In genomic region chr2:129183561-129184031, GRCm38 (mm10) we compare ENCODE assay signal across 9 mouse cellular contexts. TPM values are rescaled to one million over a fixed set of nuclear protein-coding genes. Genes with fewer than 3 reads are reported as not detected.
DNase-seq lines count a peak whose midpoint lies in the region; ATAC-seq and TF ChIP-seq lines count a peak whose summit lies in the region.
"Had no signal": no experiment of that assay in that cellular context is flagged by ENCODE, and none has a peak within 500 bp of the region (broad histone marks: within the 10 kb centered on the region; RNA-seq: fewer than 3 reads in every experiment).

No protein-coding gene starts in this region.

- WGBS in liver, embryonic 12.5 days (ENCODE audit: insufficient replicate concordance) = 39% methylated on average over 14 of the region's 14 CpGs
- 52% methylated on average over 14 of the region's 14 CpGs for WGBS in liver, embryonic 11.5 days
- 19% methylated on average over 14 of the region's 14 CpGs for WGBS in thymus, adult 2 months
- 62% methylated on average over 14 of the region's 14 CpGs for WGBS in kidney, adult 2 months

- H3K4me2 ChIP-seq in liver, embryonic 12.5 days = peak overlapping the region; percentile 10; the same call in 1 of the 2 replicates
- no peak overlapping the region for H3K4me2 ChIP-seq in liver, embryonic 11.5 days
- H3K4me2 ChIP-seq: lung, embryonic 15.5 days had no signal

- DNase-seq in liver, embryonic 11.5 days (ENCODE audit: low spot score) = no peak
- DNase-seq in thymus, adult 2 months = peak; percentile 90
- DNase-seq in embryo, embryonic 10.5 days (ENCODE audit: low spot score) = no peak
- no peak for DNase-seq in kidney, adult 2 months
- DNase-seq in Muller cell, postnatal 12 days (ENCODE audit: inconsistent ontology term) = no peak

- peak; percentile 96 for TF ChIP-seq POLR2A in thymus, adult 2 months (IDR thresholded peaks at IDR 0.05; ENCODE audit: control insufficient read depth, extremely low read depth, insufficient read depth, low read length, poor library complexity)
- TF ChIP-seq POLR2A in kidney, adult 2 months (IDR thresholded peaks at IDR 0.05; ENCODE audit: low read depth, low read length) = no peak

- 0 out of 2 replicates have a peak, but pooled peaks have one; percentile 35 for TF ChIP-seq CTCF in thymus, adult 2 months (IDR thresholded peaks at IDR 0.05; ENCODE audit: borderline replicate concordance, control insufficient read depth, extremely low read depth, insufficient read depth, low read length, poor library complexity)
- no peak for TF ChIP-seq CTCF in kidney, adult 2 months (conservative IDR thresholded peaks at IDR 0.05; ENCODE audit: insufficient read depth, insufficient read length, low read depth, low read length)

- H3K4me1 ChIP-seq in liver, embryonic 12.5 days = peaks cover 45% of the 10 kb centered on the region
- H3K4me1 ChIP-seq in liver, embryonic 11.5 days (replicated peaks; ENCODE audit: control insufficient read depth, insufficient read depth, low read length) = peaks cover 3% of the 10 kb centered on the region
- peaks cover 60% of the 10 kb centered on the region for H3K4me1 ChIP-seq in thymus, adult 2 months (replicated peaks; ENCODE audit: control insufficient read depth, insufficient read depth, low read length)
- H3K4me1 ChIP-seq in kidney, adult 2 months (ENCODE audit: control insufficient read depth, insufficient read depth, low read length) = no peaks in the 10 kb centered on the region
- H3K4me1 ChIP-seq: lung, embryonic 15.5 days had no signal

- no peak overlapping the region for H3K4me3 ChIP-seq in liver, embryonic 12.5 days
- no peak overlapping the region for H3K4me3 ChIP-seq in liver, embryonic 11.5 days (ENCODE audit: low read depth, low read length)
- peak overlapping the region; percentile 61 for H3K4me3 ChIP-seq in thymus, adult 2 months (ENCODE audit: control insufficient read depth, insufficient read depth, low read length)
- no peak overlapping the region for H3K4me3 ChIP-seq in kidney, adult 2 months (ENCODE audit: insufficient read depth, low read depth, low read length)
- H3K4me3 ChIP-seq: lung, embryonic 15.5 days had no signal

- H3K36me3 ChIP-seq in liver, embryonic 12.5 days = no peaks in the 10 kb centered on the region
- H3K36me3 ChIP-seq in liver, embryonic 11.5 days (ENCODE audit: control insufficient read depth, insufficient read depth, low read length) = no peaks in the 10 kb centered on the region
- no peaks in the 10 kb centered on the region for H3K36me3 ChIP-seq in thymus, adult 2 months (ENCODE audit: control insufficient read depth, insufficient read depth, low read length)
- no peaks in the 10 kb centered on the region for H3K36me3 ChIP-seq in kidney, adult 2 months (ENCODE audit: control insufficient read depth, insufficient read depth, low read length)
- H3K36me3 ChIP-seq: lung, embryonic 15.5 days had no signal

- H3K27ac ChIP-seq in liver, embryonic 12.5 days = no peak overlapping the region
- H3K27ac ChIP-seq in liver, embryonic 11.5 days (ENCODE audit: low read depth, low read length) = no peak overlapping the region; the same call in 1 of the 2 replicates
- peak overlapping the region; percentile 96 for H3K27ac ChIP-seq in thymus, adult 2 months (ENCODE audit: control insufficient read depth, insufficient read depth, low read length)
- no peak overlapping the region for H3K27ac ChIP-seq in kidney, adult 2 months (ENCODE audit: insufficient read depth, low read depth, low read length)
- H3K27ac ChIP-seq: lung, embryonic 15.5 days had no signal

- H3K9me3 ChIP-seq in liver, embryonic 12.5 days (replicated peaks) = no peaks in the 10 kb centered on the region
- no peaks in the 10 kb centered on the region for H3K9me3 ChIP-seq in liver, embryonic 11.5 days (ENCODE audit: control insufficient read depth, low read length)
- H3K9me3 ChIP-seq: lung, embryonic 15.5 days had no signal

- no peak for ATAC-seq in liver, embryonic 12.5 days
- no peak for ATAC-seq in liver, embryonic 11.5 days (replicated peaks; ENCODE audit: low FRiP score)
- ATAC-seq in common myeloid progenitor, adult 5-6 weeks (replicated peaks; ENCODE audit: low read depth, poor library complexity, severe bottlenecking) = peak; percentile 27
- peak; percentile 67 for ATAC-seq in megakaryocyte, adult 5-6 weeks (ENCODE audit: poor library complexity, severe bottlenecking)

- H3K27me3 ChIP-seq in liver, embryonic 12.5 days (replicated peaks) = 0 out of 2 replicates have a peak, but pooled peaks cover 5% of the 10 kb centered on the region
- H3K27me3 ChIP-seq in liver, embryonic 11.5 days (replicated peaks; ENCODE audit: control insufficient read depth, insufficient read depth, low read length) = no peaks in the 10 kb centered on the region
- no peaks in the 10 kb centered on the region for H3K27me3 ChIP-seq in thymus, adult 2 months (ENCODE audit: control insufficient read depth, insufficient read depth, low read length)
- H3K27me3 ChIP-seq in kidney, adult 2 months (replicated peaks; ENCODE audit: control insufficient read depth, insufficient read depth, low read length) = no peaks in the 10 kb centered on the region
- H3K27me3 ChIP-seq: lung, embryonic 15.5 days had no signal

- no peak overlapping the region for H3K9ac ChIP-seq in liver, embryonic 12.5 days
- H3K9ac ChIP-seq in liver, embryonic 11.5 days (ENCODE audit: low read depth, low read length) = no peak overlapping the region
- H3K9ac ChIP-seq: lung, embryonic 15.5 days had no signal

RNA-seq across cellular contexts. Expression of gene Slc20a1, which starts 15.0 kb away (rescaled TPM):
- 76.2 and 78.4 TPM in 2 replicates for polyA plus RNA-seq in liver, embryonic 12.5 days (2016; fragmentation: Nextera tagmentation; extraction: Ambion mirVana)
- 69.5 and 71.8 TPM in 2 replicates for polyA plus RNA-seq in liver, embryonic 11.5 days (2014; fragmentation: Nextera tagmentation; extraction: Ambion mirVana)
- 114 and 140 TPM in 2 replicates for total RNA-seq in common myeloid progenitor, adult 5-6 weeks (2017)
- 18.7 and 22.8 TPM in 2 replicates for total RNA-seq in megakaryocyte, adult 5-6 weeks (2015)
- 52.4 and 70.8 TPM in 2 replicates for total RNA-seq in megakaryocyte, adult 5-6 weeks (2017)
- polyA plus RNA-seq in thymus, adult 2 months (2012; rRNA removed) = 77.3 and 82.0 TPM in 2 replicates
- 14.0 and 14.7 TPM in 2 replicates for polyA plus RNA-seq in kidney, adult 2 months (2012; rRNA removed)

RNA-seq across cellular contexts. Expression of gene Chchd5, which starts 54.1 kb away (rescaled TPM):
- polyA plus RNA-seq in liver, embryonic 12.5 days (2016; fragmentation: Nextera tagmentation; extraction: Ambion mirVana) = 12.3 and 13.6 TPM in 2 replicates
- polyA plus RNA-seq in liver, embryonic 11.5 days (2014; fragmentation: Nextera tagmentation; extraction: Ambion mirVana) = 18.6 and 19.5 TPM in 2 replicates
- total RNA-seq in common myeloid progenitor, adult 5-6 weeks (2017) = 14.5 and 18.5 TPM in 2 replicates
- 11.9 and 13.0 TPM in 2 replicates for total RNA-seq in megakaryocyte, adult 5-6 weeks (2015)
- 9.4 and 11.9 TPM in 2 replicates for total RNA-seq in megakaryocyte, adult 5-6 weeks (2017)
- 55.5 and 65.2 TPM in 2 replicates for polyA plus RNA-seq in thymus, adult 2 months (2012; rRNA removed)
- 43.1 and 46.8 TPM in 2 replicates for polyA plus RNA-seq in kidney, adult 2 months (2012; rRNA removed)

Comparison
In these comparisons a context has a peak if more than half of its experiments do, and no peak if none do; other contexts are left out.
1. ATAC-seq: peak in common myeloid progenitor, adult 5-6 weeks (single experiment) and megakaryocyte, adult 5-6 weeks (single experiment); none in liver, embryonic 12.5 days (single experiment) and liver, embryonic 11.5 days (single experiment).